Mouse (Mus musculus): ENCODE measurements at regions not wholly inside any gene's neighbourhood (a gene's known extent, or its start where the extent isn't known, plus 50 kb on each side); places are given as distances from the start of the nearest gene placed in this dataset.

DNA sequence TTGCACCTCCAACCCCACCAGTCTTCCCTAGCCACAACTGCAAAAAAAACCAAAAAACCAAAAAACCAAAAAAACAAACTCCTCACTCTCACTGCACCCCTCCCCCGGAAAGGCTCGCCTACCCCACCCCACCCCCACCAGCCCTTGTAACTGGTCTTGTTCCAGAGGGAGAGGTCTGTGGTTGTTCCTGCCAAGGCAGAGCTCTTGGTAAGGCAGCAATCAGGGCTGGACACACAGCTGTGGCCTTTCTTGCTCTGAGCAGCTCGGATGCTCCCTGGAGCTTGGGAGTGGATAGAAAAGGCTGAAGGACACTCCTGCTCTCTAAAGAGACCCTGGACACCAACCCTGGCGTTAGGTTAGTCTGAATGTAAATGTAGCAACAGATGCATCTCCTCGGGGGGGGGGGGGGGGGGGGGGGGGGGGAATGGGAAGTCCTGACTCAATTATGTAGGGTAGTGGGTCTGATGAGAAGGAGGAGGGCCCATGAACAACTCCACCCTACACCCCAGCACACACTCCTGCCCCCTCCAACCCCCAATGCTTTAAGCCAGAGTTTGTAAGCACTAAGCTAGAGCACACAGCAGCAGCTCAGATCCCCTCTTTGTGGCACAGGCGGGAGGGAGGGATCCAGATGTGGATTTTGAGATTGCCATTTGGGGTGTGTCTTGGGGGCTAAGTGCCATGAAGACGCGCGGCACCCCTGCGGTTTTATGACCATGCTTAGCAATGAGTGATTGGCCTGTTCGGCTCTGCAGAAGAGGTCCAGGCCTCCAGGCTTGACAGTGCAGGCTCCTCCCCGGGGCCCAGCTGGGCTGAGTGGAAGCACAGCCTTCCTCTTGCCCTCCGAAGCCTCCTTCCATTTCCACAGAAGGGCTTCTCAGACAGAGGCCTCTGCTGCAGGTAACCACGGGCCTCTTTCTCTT, 121.0 kb upstream of the Dynlrb2 start:
- no peak for TF ChIP-seq CTCF (IDR thresholded peaks at IDR 0.05; ENCODE audit: low read depth)
- Histone ChIP-seq H3K4me3 (replicated peaks; ENCODE audit: low read depth, low read length) (no peak overlapping the region), H3K4me2 (ENCODE audit: low read length) (no peak overlapping the region), H3K9me3 (replicated peaks; ENCODE audit: low read length) (no peaks in the 10 kb centered on the region), H3K27ac (no peak overlapping the region), H3K27me3 (ENCODE audit: insufficient read depth, low read length) (no peaks in the 10 kb centered on the region), H3K9ac (ENCODE audit: low read depth, low read length) (no peak overlapping the region), H3K4me1 (replicated peaks; ENCODE audit: insufficient read depth, low read length) (no peaks in the 10 kb centered on the region), H3K36me3 (ENCODE audit: insufficient read depth, low read length) (no peaks in the 10 kb centered on the region)
- ATAC-seq (replicated peaks; ENCODE audit: low FRiP score, low read depth) (no peak), DNase-seq (ENCODE audit: low spot score) (peak; percentile 18)
- WGBS, result 29% methylated on average over 13 of the region's 14 CpGs

DNA sequence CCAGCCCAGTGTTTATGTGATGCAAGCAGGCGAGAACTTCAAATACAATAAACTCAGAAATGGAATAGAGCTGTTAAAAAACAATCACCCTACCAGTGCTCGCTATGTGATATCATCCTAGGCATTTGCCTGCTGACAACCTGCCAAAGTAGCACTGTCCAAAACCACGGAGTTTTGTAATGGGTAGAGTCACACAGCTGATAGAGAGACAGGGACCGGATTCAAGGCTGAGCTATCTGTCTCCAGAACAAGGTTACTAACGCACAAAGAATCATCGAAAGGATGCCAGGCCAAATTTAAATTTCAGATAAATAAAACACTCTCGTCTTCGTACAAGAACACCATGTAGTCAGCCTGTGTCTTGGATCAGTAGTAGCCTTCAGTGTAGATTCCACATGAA, 121.7 kb upstream of the Dynlrb2 start:
- Histone ChIP-seq H3K27ac (no peak overlapping the region), H3K27me3 (ENCODE audit: insufficient read depth, low read length) (no peaks in the 10 kb centered on the region), H3K4me1 (replicated peaks; ENCODE audit: insufficient read depth, low read length) (no peaks in the 10 kb centered on the region), H3K4me2 (ENCODE audit: low read length) (no peak overlapping the region), H3K36me3 (ENCODE audit: insufficient read depth, low read length) (no peaks in the 10 kb centered on the region), H3K9me3 (replicated peaks; ENCODE audit: low read length) (no peaks in the 10 kb centered on the region), H3K9ac (ENCODE audit: low read depth, low read length) (no peak overlapping the region), H3K4me3 (replicated peaks; ENCODE audit: low read depth, low read length) (no peak overlapping the region)
- 85% methylated on average over 8 of the region's 8 CpGs for WGBS
- ATAC-seq (replicated peaks; ENCODE audit: low FRiP score, low read depth) (no peak), DNase-seq (ENCODE audit: low spot score) (no peak)
- no peak for TF ChIP-seq CTCF (IDR thresholded peaks at IDR 0.05; ENCODE audit: low read depth)

DNA sequence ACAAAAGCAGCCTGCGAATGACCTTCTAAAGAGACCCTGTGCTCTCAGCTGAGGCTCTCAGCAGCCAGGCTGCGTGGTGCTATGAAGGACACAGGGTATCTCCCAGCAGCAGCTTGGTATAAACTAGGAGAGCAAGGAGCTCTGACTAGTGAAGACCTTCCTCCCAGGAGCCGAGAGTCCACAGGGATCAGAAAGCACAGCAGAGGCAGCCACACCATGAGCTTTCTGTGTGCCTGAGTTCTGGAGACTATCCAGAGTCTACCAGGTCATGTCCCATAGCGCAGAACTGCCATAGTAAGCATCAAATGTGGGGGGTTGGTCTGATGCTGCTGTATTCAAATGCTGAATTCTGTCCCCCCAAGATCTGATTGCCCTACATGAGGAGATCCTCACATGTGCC, 124.2 kb upstream of the Dynlrb2 start:
- H3K36me3 ChIP-seq (ENCODE audit: insufficient read depth, low read length), result no peaks in the 10 kb centered on the region
- DNase-seq (ENCODE audit: low spot score) (no peak), ATAC-seq (replicated peaks; ENCODE audit: low FRiP score, low read depth) (no peak)
- TF ChIP-seq CTCF (IDR thresholded peaks at IDR 0.05; ENCODE audit: low read depth), result no peak
- no peak overlapping the region for H3K27ac ChIP-seq
- H3K9me3 ChIP-seq (replicated peaks; ENCODE audit: low read length), result no peaks in the 10 kb centered on the region
- no peaks in the 10 kb centered on the region for H3K4me1 ChIP-seq (replicated peaks; ENCODE audit: insufficient read depth, low read length)
- H3K9ac ChIP-seq (ENCODE audit: low read depth, low read length), result no peak overlapping the region
- no peak overlapping the region for H3K4me2 ChIP-seq (ENCODE audit: low read length)
- 87% methylated on average over 4 of the region's 4 CpGs for WGBS
- H3K4me3 ChIP-seq (replicated peaks; ENCODE audit: low read depth, low read length), result no peak overlapping the region
- no peaks in the 10 kb centered on the region for H3K27me3 ChIP-seq (ENCODE audit: insufficient read depth, low read length)

DNA sequence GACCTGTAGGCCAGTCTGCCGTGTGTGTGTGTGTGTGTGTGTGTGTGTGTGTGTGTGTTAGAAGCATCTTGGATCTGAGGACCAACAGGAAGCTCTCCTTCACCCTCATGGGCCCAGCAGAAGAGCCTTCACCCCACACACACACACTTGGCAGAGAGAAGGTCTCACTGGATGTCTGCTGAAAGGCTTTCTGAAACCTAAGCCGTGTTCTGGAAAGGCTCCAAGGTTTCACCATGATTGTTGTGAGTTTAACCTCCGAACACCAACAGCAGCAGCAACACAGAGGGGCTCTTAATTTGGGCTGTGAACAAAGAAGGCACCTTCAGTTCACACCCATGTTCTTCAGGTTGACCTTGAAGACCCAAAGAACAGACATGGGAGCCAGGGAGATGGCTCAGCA, 124.9 kb upstream of the Dynlrb2 start:
- no peaks in the 10 kb centered on the region for H3K36me3 ChIP-seq (ENCODE audit: insufficient read depth, low read length)
- no peak overlapping the region for H3K4me2 ChIP-seq (ENCODE audit: low read length)
- no peak overlapping the region for H3K9ac ChIP-seq (ENCODE audit: low read depth, low read length)
- H3K4me3 ChIP-seq (replicated peaks; ENCODE audit: low read depth, low read length), result no peak overlapping the region
- TF ChIP-seq CTCF (IDR thresholded peaks at IDR 0.05; ENCODE audit: low read depth), result no peak
- ATAC-seq (replicated peaks; ENCODE audit: low FRiP score, low read depth), result no peak
- DNase-seq (ENCODE audit: low spot score), result no peak
- no peaks in the 10 kb centered on the region for H3K9me3 ChIP-seq (replicated peaks; ENCODE audit: low read length)
- no peaks in the 10 kb centered on the region for H3K4me1 ChIP-seq (replicated peaks; ENCODE audit: insufficient read depth, low read length)
- H3K27me3 ChIP-seq (ENCODE audit: insufficient read depth, low read length), result no peaks in the 10 kb centered on the region
- no peak overlapping the region for H3K27ac ChIP-seq
- 51% methylated on average over 3 of the region's 3 CpGs for WGBS

DNA sequence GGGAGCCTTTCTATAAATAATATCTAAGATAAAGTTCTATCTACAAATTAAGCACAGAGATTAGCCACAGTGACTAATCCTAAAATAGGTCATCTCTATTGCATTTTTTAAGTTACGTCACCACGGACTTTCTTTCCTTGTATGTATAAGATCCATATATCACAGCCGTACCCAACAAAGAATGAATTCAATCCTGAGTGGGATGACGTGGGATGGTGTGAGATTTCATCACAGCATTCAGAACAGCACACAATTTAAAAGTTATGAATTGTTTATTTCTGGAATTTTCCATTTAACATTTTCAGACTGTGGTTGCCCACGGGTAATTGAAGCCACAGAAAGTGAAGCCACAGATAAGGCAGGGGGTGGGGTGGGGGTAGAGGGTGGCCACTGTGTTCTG, 129.0 kb upstream of the Dynlrb2 start:
- H3K27ac ChIP-seq, result no peak overlapping the region
- no peak for TF ChIP-seq CTCF (IDR thresholded peaks at IDR 0.05; ENCODE audit: low read depth)
- no peaks in the 10 kb centered on the region for H3K36me3 ChIP-seq (ENCODE audit: insufficient read depth, low read length)
- H3K4me3 ChIP-seq (replicated peaks; ENCODE audit: low read depth, low read length), result no peak overlapping the region
- no peak overlapping the region for H3K9ac ChIP-seq (ENCODE audit: low read depth, low read length)
- DNase-seq (ENCODE audit: low spot score) (no peak), ATAC-seq (replicated peaks; ENCODE audit: low FRiP score, low read depth) (no peak)
- no peaks in the 10 kb centered on the region for H3K9me3 ChIP-seq (replicated peaks; ENCODE audit: low read length)
- H3K27me3 ChIP-seq (ENCODE audit: insufficient read depth, low read length), result no peaks in the 10 kb centered on the region
- no peaks in the 10 kb centered on the region for H3K4me1 ChIP-seq (replicated peaks; ENCODE audit: insufficient read depth, low read length)
- 76% methylated on average over 5 of the region's 5 CpGs for WGBS
- H3K4me2 ChIP-seq (ENCODE audit: low read length), result no peak overlapping the region

DNA sequence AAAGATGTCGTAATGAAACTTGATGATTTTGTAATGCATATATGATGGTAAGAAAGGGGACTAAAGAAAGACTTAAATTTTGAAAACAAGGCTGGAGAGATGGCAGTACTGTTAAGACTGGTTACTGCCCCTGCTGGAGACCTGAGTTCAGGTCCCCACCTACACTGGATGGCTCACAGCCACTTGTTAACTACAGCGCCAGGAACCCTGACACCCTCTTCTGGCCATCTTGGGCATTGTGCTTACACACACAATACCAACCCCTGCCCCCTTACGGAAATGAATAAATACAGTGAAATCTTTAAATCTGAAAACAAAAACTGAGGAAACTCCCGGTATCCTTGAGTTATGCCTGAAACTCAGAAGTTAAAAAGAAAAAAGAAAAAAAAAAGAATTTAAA, 131.7 kb upstream of the Dynlrb2 start:
- Histone ChIP-seq H3K27ac (no peak overlapping the region), H3K9me3 (replicated peaks; ENCODE audit: low read length) (no peaks in the 10 kb centered on the region), H3K36me3 (ENCODE audit: insufficient read depth, low read length) (no peaks in the 10 kb centered on the region), H3K9ac (ENCODE audit: low read depth, low read length) (no peak overlapping the region), H3K4me3 (replicated peaks; ENCODE audit: low read depth, low read length) (no peak overlapping the region), H3K27me3 (ENCODE audit: insufficient read depth, low read length) (no peaks in the 10 kb centered on the region), H3K4me2 (ENCODE audit: low read length) (no peak overlapping the region), H3K4me1 (replicated peaks; ENCODE audit: insufficient read depth, low read length) (no peaks in the 10 kb centered on the region)
- 82% methylated on average over 4 of the region's 4 CpGs for WGBS
- DNase-seq (ENCODE audit: low spot score) (peak; percentile 12), ATAC-seq (replicated peaks; ENCODE audit: low FRiP score, low read depth) (no peak)
- TF ChIP-seq CTCF (IDR thresholded peaks at IDR 0.05; ENCODE audit: low read depth), result peak; percentile 52
